Mouse (Mus musculus) CH12.LX (cell line): Measurements from ENCODE around the gene 3100002H09Rik. TPM values are rescaled to one million over a fixed set of nuclear protein-coding genes. Genes with fewer than 3 reads are reported as not detected.

ENCODE experiments used
- DNase-seq: peaks from one replicate; pipeline ENCODE4 v3.0.0-alpha.2; 2013; ENCODE audit errors: extremely low read depth
- H3K27ac ChIP-seq: 2 replicates; pipeline ENCODE4 v1.5.1; 2012; ENCODE audit warnings: low read depth, mild to moderate bottlenecking, control low read depth, moderate library complexity; ENCODE audit not compliant: insufficient read depth
- H3K27me3 ChIP-seq: replicated peaks from 2 replicates; pipeline ENCODE3; 2012; ENCODE audit warnings: inconsistent platforms
- H3K36me3 ChIP-seq, 2 experiments: replicated peaks in 1 of 2; 2 replicates each; pipeline versions ENCODE3 to v1.6.1; 2012; ENCODE audit warnings: inconsistent platforms in 1 of 2, low read length in 1 of 2, mild to moderate bottlenecking in 1 of 2, mixed read lengths in 1 of 2, moderate library complexity in 1 of 2; ENCODE audit not compliant: control insufficient read depth in 1 of 2, insufficient read depth in 1 of 2
- H3K4me1 ChIP-seq, 2 experiments: 2 replicates each; pipeline ENCODE4 v1.6.1; 2012; ENCODE audit warnings: inconsistent platforms in 1 of 2, moderate library complexity in 1 of 2; ENCODE audit not compliant: insufficient read depth in 2 of 2, control insufficient read depth in 1 of 2
- H3K4me2 ChIP-seq: 2 replicates; pipeline ENCODE4 v1.6.1; 2012; ENCODE audit warnings: low read depth, mild to moderate bottlenecking, control low read depth; ENCODE audit not compliant: poor library complexity, insufficient read depth, severe bottlenecking
- H3K4me3 ChIP-seq, 3 experiments: fragments of 150-350 bp in 1 of 3; sonication (generic) in 1 of 3; replicated peaks in 1 of 3; 2 replicates each; pipeline versions ENCODE3 to v1.5.1; 2011 to 2012; ENCODE audit warnings: low read depth in 2 of 3, low read length in 2 of 3, mild to moderate bottlenecking in 2 of 3, moderate library complexity in 2 of 3, control low read depth in 1 of 3, improper control_type of control experiment in 1 of 3, inconsistent platforms in 1 of 3, mixed read lengths in 1 of 3; ENCODE audit not compliant: poor library complexity in 1 of 3
- H3K79me2 ChIP-seq: replicated peaks from 2 replicates; pipeline ENCODE4 v1.6.1; 2012; ENCODE audit warnings: mild to moderate bottlenecking, moderate library complexity; ENCODE audit not compliant: control insufficient read depth, poor library complexity, insufficient read depth, severe bottlenecking; ENCODE audit errors: extremely low read depth
- H3K9ac ChIP-seq: 2 replicates; pipeline ENCODE4 v1.6.1; 2012; ENCODE audit warnings: low read depth, mild to moderate bottlenecking, control low read depth, moderate library complexity; ENCODE audit not compliant: insufficient read depth
- H3K9me3 ChIP-seq: replicated peaks from 2 replicates; pipeline ENCODE3; 2012; ENCODE audit warnings: low read length, inconsistent platforms, mixed read lengths
- CHD1 ChIP-seq: IDR thresholded peaks from 2 replicates; pipeline ENCODE4 v1.6.1; 2012; ENCODE audit warnings: low read depth, low read length, improper control_type of control experiment, inconsistent platforms
- CTCF ChIP-seq, 2 experiments: IDR thresholded peaks in 1 of 2; conservative IDR thresholded peaks in 1 of 2; 2 replicates each; pipeline ENCODE4 v1.5.1; 2011 to 2012; ENCODE audit warnings: low read depth in 2 of 2, low read length in 2 of 2, improper control_type of control experiment in 1 of 2, inconsistent platforms in 1 of 2, mild to moderate bottlenecking in 1 of 2, moderate library complexity in 1 of 2
- ELF1 ChIP-seq: IDR thresholded peaks from 2 replicates; pipeline ENCODE4 v1.6.1; 2014; ENCODE audit warnings: low read depth, mild to moderate bottlenecking, inconsistent platforms, low read length, improper control_type of control experiment
- EP300 ChIP-seq: IDR thresholded peaks from 2 replicates; pipeline ENCODE4 v1.6.1; 2011; ENCODE audit warnings: low read length, improper control_type of control experiment
- JUN ChIP-seq: IDR thresholded peaks from 2 replicates; pipeline ENCODE4 v1.6.1; 2011; ENCODE audit warnings: low read depth, mild to moderate bottlenecking, low read length, improper control_type of control experiment, moderate library complexity; ENCODE audit not compliant: insufficient read depth
- KAT2A ChIP-seq: IDR thresholded peaks from 2 replicates; pipeline ENCODE4 v1.6.1; 2012; ENCODE audit warnings: low read length, improper control_type of control experiment, inconsistent platforms; ENCODE audit not compliant: insufficient replicate concordance
- MAZ ChIP-seq: IDR thresholded peaks from 2 replicates; pipeline ENCODE4 v1.6.1; 2012; ENCODE audit warnings: low read depth, mild to moderate bottlenecking, inconsistent platforms, low read length, improper control_type of control experiment, moderate library complexity
- MEF2A ChIP-seq: IDR thresholded peaks from 2 replicates; pipeline ENCODE4 v1.6.1; 2014; ENCODE audit warnings: low read depth, mild to moderate bottlenecking, inconsistent platforms, low read length, improper control_type of control experiment, borderline replicate concordance
- MXI1 ChIP-seq: IDR thresholded peaks from 2 replicates; pipeline ENCODE4 v1.6.1; 2011; ENCODE audit warnings: mild to moderate bottlenecking, low read depth, low read length, improper control_type of control experiment
- TBP ChIP-seq: conservative IDR thresholded peaks from 2 replicates; pipeline ENCODE4 v1.6.1; 2011; ENCODE audit warnings: low read depth, low read length, improper control_type of control experiment
- USF1 ChIP-seq: IDR thresholded peaks from 2 replicates; pipeline ENCODE4 v1.6.1; 2014; ENCODE audit warnings: low read depth, mild to moderate bottlenecking, inconsistent platforms, low read length, improper control_type of control experiment
- ZKSCAN1 ChIP-seq: IDR thresholded peaks from 2 replicates; pipeline ENCODE4 v1.6.1; 2012; ENCODE audit warnings: low read depth, inconsistent platforms, low read length, improper control_type of control experiment, borderline replicate concordance
- ZNF384 ChIP-seq: IDR thresholded peaks from 2 replicates; pipeline ENCODE4 v1.6.1; 2012; ENCODE audit warnings: low read depth, low read length, improper control_type of control experiment, inconsistent platforms
- dilution Hi-C: fragments of 300-500 bp; cut with MboI; formaldehyde crosslinking; loops from 2 replicates; pipeline ENCODE4 v1.14.3; 2020; ENCODE audit warnings: low sequenced_read_pairs; ENCODE audit not compliant: extremely low pct_unique_long_range_greater_than_20kb, extremely low pct_ligation_motif_present
- in situ Hi-C: fragments of 300-500 bp; cut with MboI; formaldehyde crosslinking; loops from 3 replicates; pipeline ENCODE4 v1.14.3; 2019; ENCODE audit warnings: low sequenced_read_pairs, low pct_ligation_motif_present, low pct_unique_long_range_greater_than_20kb, mixed read lengths
- polyA plus RNA-seq: library from polyadenylated mRNA; unstranded; fragments of >175 nt; gene quantifications from 2 replicates; pipeline ENCODE4 v1.2.1, GENCODE M21; 2012; ENCODE audit warnings: low read depth; ENCODE audit not compliant: insufficient read length
- total RNA-seq, 2 experiments: library from RNA; depleted of rRNA; stranded (reverse); fragments of 300-350 nt in 1 of 2; fragments of >200 nt in 1 of 2; gene quantifications; 2 replicates each; pipeline ENCODE4 v1.2.3; 2012 to 2014

3100002H09Rik gene
- total and polyA plus RNA-seq, 3 experiments: not detected

DNA sequence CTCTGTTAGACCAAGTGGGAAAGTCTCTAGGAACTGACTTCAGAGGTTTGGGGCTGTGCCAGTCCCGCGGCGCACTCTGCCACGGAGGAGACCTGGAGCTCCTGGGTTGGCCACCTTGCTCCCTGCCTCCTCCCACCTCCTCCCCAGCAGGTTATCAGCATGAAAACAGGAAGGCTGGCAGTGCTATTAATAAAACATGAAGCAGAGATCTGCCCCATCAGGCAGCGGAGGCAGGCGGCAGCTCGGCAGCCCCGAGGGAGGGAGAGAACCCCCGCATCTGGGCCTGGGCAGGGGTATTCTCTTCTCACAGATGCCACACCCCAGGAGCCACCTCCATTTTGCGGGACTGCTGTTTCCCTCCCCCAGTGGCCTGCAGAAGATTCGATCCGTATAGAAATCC is 29.1 kb upstream of the 3100002H09Rik start:
- H3K27me3 ChIP-seq: peaks cover 82% of the 10 kb centered on the region
- dilution Hi-C loops: no loop called here
- no peak for TF ChIP-seq MXI1
- TF ChIP-seq, all 38 proteins: peak for 0
- H3K9me3 ChIP-seq: no peaks in the 10 kb centered on the region
- H3K36me3 ChIP-seq: no peaks in the 10 kb centered on the region
- H3K4me3 ChIP-seq: no peak overlapping the region
- in situ Hi-C loops: no loop called here
- no peak overlapping the region for H3K4me2 ChIP-seq
- no peak for DNase-seq
- no peak overlapping the region for H3K27ac ChIP-seq
- H3K79me2 ChIP-seq: no peaks in the 10 kb centered on the region
- no peak overlapping the region for H3K9ac ChIP-seq
- peaks cover 0 to under 1% of the 10 kb centered on the region in 2 experiments; a peak in 1 of 4 replicates for H3K4me1 ChIP-seq

DNA sequence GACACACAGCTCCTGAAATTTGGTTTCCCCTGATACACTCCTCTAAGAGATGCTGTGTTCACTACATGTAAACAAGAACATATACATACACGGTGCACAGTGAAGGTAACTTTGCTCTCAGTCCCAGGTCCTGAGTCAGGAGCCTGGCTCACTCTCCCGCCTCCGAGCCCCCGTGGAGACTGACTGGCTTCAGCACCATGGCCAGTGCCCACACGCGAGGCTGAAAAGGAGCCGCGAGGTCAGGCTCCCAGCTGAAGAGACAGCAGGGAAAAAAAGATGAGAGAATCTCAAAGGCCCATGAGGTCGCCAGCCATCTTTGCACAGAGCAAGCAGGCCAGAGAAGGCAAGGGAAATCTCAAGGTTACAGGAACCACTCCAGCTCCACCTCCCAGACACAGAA is 22.7 kb upstream of the 3100002H09Rik start:
- Histone ChIP-seq H3K4me2 (peak overlapping the region; percentile 32; the same call in 1 of the 2 replicates), H3K9ac (no peak overlapping the region), H3K36me3 (no peaks in the 10 kb centered on the region), H3K4me3 (no peak overlapping the region), H3K27me3 (peaks cover 82% of the 10 kb centered on the region), H3K79me2 (no peaks in the 10 kb centered on the region), H3K27ac (no peak overlapping the region), H3K9me3 (no peaks in the 10 kb centered on the region), H3K4me1 (no peaks in the 10 kb centered on the region)
- no peak for DNase-seq
- in situ Hi-C loops (no loop called here), dilution Hi-C loops (no loop called here)
- TF ChIP-seq CHD1 (no peak), ZNF384 (no peak), MAZ (no peak), USF1 (no peak), CTCF (conservative IDR thresholded peaks at IDR 0.05 in 1 of 2, IDR thresholded peaks at IDR 0.05 in 1 of 2; ENCODE audit: low read depth in 2 of 2, low read length in 2 of 2) (no peak)

DNA sequence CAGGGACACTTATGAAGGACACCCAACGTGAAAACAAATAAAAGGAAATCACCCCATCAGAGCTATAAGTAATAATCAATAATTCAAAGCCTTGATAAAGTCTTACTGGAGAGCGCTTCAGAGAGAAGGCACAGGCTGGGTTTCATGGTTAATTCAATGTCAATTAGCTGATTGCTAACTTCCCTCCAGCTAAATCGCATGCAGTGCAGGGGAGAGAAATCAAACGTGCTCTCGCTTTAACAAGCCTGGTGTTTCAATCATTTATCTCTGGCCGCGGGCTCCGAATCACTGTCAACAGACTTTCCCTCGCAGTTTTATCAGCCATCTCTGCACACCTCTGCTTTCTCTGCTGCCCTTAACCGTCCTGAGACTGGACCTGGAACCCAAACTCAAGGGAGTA is 22.3 kb upstream of the 3100002H09Rik start:
- no peaks in the 10 kb centered on the region for H3K4me1 ChIP-seq
- DNase-seq: no peak
- H3K4me2 ChIP-seq: no peak overlapping the region
- in situ Hi-C loops (no loop called here), dilution Hi-C loops (no loop called here)
- TF ChIP-seq KAT2A (no peak), MXI1 (no peak), MEF2A (no peak), EP300 (no peak), TBP (no peak), ZKSCAN1 (no peak), JUN (no peak), USF1 (no peak), ELF1 (no peak), CTCF (conservative IDR thresholded peaks at IDR 0.05 in 1 of 2, IDR thresholded peaks at IDR 0.05 in 1 of 2; ENCODE audit: low read depth in 2 of 2, low read length in 2 of 2) (no peak)
- H3K27me3 ChIP-seq: peaks cover 82% of the 10 kb centered on the region
- H3K9ac ChIP-seq: no peak overlapping the region
- H3K27ac ChIP-seq: no peak overlapping the region
- H3K4me3 ChIP-seq: no peak overlapping the region
- H3K9me3 ChIP-seq: no peaks in the 10 kb centered on the region
- no peaks in the 10 kb centered on the region for H3K36me3 ChIP-seq
- no peaks in the 10 kb centered on the region for H3K79me2 ChIP-seq
